Mouse (Mus musculus): ENCODE results near the gene Ak4. TPM values are rescaled to one million over a fixed set of nuclear protein-coding genes. Genes with fewer than 3 reads are reported as not detected.

The Ak4 gene
- polyA plus RNA-seq, 1 experiment, result not detected

DNA sequence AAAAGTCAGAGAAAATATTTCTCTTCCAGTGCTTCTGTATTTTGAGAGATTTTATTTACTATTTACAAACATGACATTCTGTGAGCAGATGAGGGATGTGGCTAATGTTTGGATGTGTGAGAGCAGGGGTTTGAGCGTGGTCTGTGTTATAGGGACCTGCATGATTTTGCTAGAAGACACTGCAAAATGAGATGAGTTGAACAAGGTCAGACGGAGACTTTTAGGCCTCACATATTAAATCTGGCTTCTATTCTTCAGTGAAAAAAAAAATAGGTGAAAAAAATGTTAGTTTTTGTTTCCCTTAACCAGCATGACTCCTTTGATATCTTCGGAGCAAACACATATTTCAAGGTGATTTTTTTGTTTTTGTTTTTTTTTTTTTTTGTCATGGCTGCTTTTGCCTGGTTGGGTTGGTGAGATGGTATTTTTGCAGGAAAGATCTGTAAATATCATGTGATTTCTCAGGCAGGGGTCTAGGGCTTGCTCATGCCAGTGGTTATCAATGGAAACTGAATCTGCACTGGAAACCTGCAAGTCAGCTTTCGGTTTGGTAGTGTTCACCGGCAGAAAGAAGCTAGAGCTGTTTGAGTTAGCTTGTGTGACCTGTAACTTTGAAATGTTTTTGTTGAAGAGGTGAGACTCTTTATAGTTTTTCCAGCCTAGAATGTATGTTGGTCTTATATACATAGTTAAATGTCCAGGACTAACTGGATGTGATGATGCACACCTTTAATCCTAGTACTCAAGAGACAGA lies 92.9 kb downstream of the Ak4 start:
- TF ChIP-seq GATA1 (IDR thresholded peaks at IDR 0.05; ENCODE audit: low read length), result no peak

DNA sequence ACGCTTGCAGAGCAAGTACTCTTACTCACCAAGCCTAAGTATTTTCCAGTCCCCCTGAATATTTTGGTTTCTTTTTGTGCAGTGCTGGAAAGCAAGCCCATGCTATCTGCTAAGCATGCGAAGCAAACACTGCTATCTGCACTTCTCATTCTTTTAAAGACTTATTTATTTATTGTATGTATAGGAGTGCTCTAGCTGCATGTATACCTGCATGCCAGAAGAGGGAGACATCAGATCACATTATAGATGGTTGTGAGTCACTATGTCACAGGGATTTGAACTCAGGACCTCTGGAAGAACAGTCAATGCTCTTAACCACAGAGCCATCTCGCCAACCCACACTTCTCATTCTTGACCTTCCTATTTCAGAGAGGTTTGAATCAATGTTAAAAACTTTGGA lies 94.2 kb downstream of the Ak4 start:
- no peak for TF ChIP-seq GATA1 (IDR thresholded peaks at IDR 0.05; ENCODE audit: low read length)

DNA sequence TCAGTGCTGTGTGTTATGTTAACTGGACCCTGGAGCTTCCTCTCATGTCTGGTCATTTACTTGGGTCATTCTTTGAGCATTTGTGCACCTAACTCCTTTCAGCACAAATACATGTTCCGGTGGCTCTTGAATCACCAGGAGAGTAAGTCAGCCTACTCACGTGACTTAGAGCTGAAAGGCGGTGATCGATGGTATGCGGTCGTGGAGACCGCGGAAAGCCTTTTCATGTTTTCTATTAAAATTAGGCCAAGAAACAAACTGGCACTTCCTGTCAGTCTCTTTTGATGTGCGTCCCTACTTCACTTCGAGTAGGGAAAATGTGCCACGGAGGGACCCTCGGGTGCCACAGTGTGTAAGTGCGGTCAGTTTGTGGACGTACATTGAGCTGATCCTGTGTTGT lies 96.8 kb downstream of the Ak4 start:
- no peak for TF ChIP-seq GATA1 (IDR thresholded peaks at IDR 0.05; ENCODE audit: low read length)

Other genes starting within 250 kb of the Ak4 start
- gene Jak1, start 154.0 kb upstream of the Ak4 start, polyA plus RNA-seq (2012), result 221 and 258 TPM in 2 replicates
- gene Dnajc6, start 77.4 kb downstream of the Ak4 start, polyA plus RNA-seq (2012), result not detected in 2 replicates
- 13.3 and 13.4 TPM in 2 replicates for gene Leprot, start 228.4 kb downstream of the Ak4 start, polyA plus RNA-seq (2012)